Mouse (Mus musculus) liver, embryonic 12.5 days (tissue): ENCODE results near the gene Ints1. TPM values are rescaled to one million over a fixed set of nuclear protein-coding genes. Genes with fewer than 3 reads are reported as not detected.

Experiments used
- ATAC-seq: fragments of 200-750 bp; cut with Nextera tagmentation; 2 replicates; pipeline ENCODE4 v1.8.0; 2017; ENCODE audit warnings: moderate number of reproducible peaks, mild to moderate bottlenecking, moderate library complexity
- H3K27ac ChIP-seq: fragments of 300-500 bp; sonication (generic); 2 replicates; pipeline ENCODE4 v1.5.1; 2016; ENCODE audit warnings: mild to moderate bottlenecking
- H3K27me3 ChIP-seq: fragments of 300-500 bp; sonication (generic); replicated peaks from 2 replicates; pipeline ENCODE4 v1.6.1; 2016; ENCODE audit warnings: mild to moderate bottlenecking, moderate library complexity
- H3K36me3 ChIP-seq: fragments of 300-500 bp; sonication (generic); 2 replicates; pipeline ENCODE4 v1.6.1; 2016; ENCODE audit warnings: mild to moderate bottlenecking, moderate library complexity
- H3K4me1 ChIP-seq: fragments of 300-500 bp; sonication (generic); 2 replicates; pipeline ENCODE4 v1.6.1; 2016
- H3K4me2 ChIP-seq: fragments of 300-500 bp; sonication (generic); 2 replicates; pipeline ENCODE4 v1.6.1; 2016; ENCODE audit warnings: mild to moderate bottlenecking, moderate library complexity
- H3K4me3 ChIP-seq: fragments of 300-500 bp; sonication (generic); 2 replicates; pipeline ENCODE4 v1.5.1; 2016; ENCODE audit warnings: mild to moderate bottlenecking, moderate library complexity
- H3K9ac ChIP-seq: fragments of 300-500 bp; sonication (generic); 2 replicates; pipeline ENCODE4 v1.6.1; 2016; ENCODE audit warnings: mild to moderate bottlenecking, moderate library complexity
- H3K9me3 ChIP-seq: fragments of 300-500 bp; sonication (generic); replicated peaks from 2 replicates; pipeline ENCODE4 v1.6.1; 2016; ENCODE audit warnings: mild to moderate bottlenecking, moderate library complexity
- WGBS: fragments of 180-500 bp; shearing (Covaris S2); methylation state at CpG from one replicate; pipeline ENCODE4 v1.1.7; 2016; ENCODE audit not compliant: insufficient replicate concordance; 5-methylcytosine and 5-hydroxymethylcytosine counted together
- polyA plus RNA-seq: library from polyadenylated mRNA; unstranded; fragments of >200 nt; fragmentation: Nextera tagmentation; extraction: Ambion mirVana; gene quantifications from 2 replicates; pipeline ENCODE4 v1.2.1, GENCODE M21; 2016

The Ints1 gene
- polyA plus RNA-seq, 1 experiment from 2014 or later = 21.8 TPM

GRCm38 (mm10) chr5:139812398-139813125 is 37.1 kb upstream of the Ints1 start:
- peak overlapping the region; percentile 57 for H3K27ac ChIP-seq
- peaks cover 7% of the 10 kb centered on the region for H3K36me3 ChIP-seq
- H3K9me3 ChIP-seq = no peaks in the 10 kb centered on the region; the same call in 1 of the 2 replicates
- peak overlapping the region; percentile 40 for H3K4me2 ChIP-seq
- WGBS = 67% methylated on average over 20 of the region's 20 CpGs
- H3K27me3 ChIP-seq = peaks cover 23% of the 10 kb centered on the region
- ATAC-seq = no peak
- peak overlapping the region; percentile 5; the same call in 1 of the 2 replicates for H3K4me3 ChIP-seq
- peak overlapping the region; percentile 56 for H3K9ac ChIP-seq
- H3K4me1 ChIP-seq = peaks cover 83% of the 10 kb centered on the region

DNA sequence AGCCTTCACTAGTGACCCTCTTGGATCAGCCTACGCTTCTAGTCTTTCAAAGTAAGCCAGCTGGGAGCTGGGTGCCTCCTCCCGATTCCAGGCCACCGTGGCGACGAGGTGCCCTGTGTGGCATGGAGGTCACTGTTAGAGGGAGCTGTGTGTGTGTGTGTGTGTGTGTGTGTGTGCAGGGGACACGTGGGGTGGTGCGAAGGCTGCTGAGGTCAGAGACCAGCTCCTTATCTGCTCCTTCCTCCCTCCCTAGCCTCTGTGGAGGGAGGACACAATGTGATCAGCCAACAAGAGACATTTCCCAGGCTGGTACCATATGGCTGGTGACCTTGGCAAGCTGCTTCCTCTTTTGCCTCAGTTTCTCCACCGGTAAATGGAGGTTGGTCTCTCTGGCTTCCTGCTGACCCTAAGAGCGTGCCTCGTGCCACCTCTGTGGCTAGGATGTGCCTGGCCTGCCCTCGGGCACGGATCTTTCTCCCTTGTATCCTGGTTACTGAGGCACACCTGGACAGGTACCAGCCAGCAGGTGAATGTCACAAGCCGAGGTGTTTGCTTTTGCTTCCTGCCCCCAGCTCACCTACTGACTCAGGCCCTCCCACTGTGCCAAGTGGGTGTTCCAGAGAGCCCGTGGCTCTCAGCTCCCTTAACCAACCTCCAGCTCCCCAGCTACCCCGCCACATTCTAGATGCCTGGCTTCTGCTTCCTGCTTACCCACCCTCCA is 36.4 kb upstream of the Ints1 start:
- peak overlapping the region; percentile 40 for H3K4me2 ChIP-seq
- WGBS = 57% methylated on average over 15 of the region's 15 CpGs
- H3K9me3 ChIP-seq = no peaks in the 10 kb centered on the region; the same call in 1 of the 2 replicates
- peaks cover 80% of the 10 kb centered on the region for H3K4me1 ChIP-seq
- peak; percentile 65 for ATAC-seq
- H3K27me3 ChIP-seq = peaks cover 23% of the 10 kb centered on the region
- H3K27ac ChIP-seq = peak overlapping the region; percentile 57
- H3K4me3 ChIP-seq = no peak overlapping the region
- peaks cover 13% of the 10 kb centered on the region for H3K36me3 ChIP-seq
- H3K9ac ChIP-seq = peak overlapping the region; percentile 56

DNA sequence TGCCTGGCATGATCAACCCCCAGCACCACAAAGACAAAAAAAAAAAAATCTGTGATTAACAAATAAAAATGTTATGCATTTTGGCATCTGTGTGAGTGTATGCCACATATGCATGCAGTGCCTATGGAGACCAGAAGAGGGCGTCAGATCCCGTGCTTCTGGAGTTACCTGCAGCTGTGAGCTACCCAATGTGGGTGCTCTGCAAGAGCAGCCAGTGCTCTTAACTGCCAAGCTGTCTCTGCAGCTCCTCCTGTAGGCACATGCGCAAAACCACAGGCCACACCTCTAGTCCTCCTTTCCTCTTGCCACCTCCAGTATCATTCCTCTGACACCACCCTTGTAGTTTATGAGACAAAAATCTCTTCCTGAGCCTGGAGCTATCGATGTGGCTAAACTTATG is 33.9 kb upstream of the Ints1 start:
- H3K27ac ChIP-seq = peak overlapping the region; percentile 73; the same call in 1 of the 2 replicates
- ATAC-seq = no peak
- no peaks in the 10 kb centered on the region; the same call in 1 of the 2 replicates for H3K9me3 ChIP-seq
- H3K4me1 ChIP-seq = peaks cover 80% of the 10 kb centered on the region
- H3K9ac ChIP-seq = no peak overlapping the region
- H3K4me2 ChIP-seq = no peak overlapping the region
- peaks cover 20% of the 10 kb centered on the region for H3K27me3 ChIP-seq
- no peak overlapping the region for H3K4me3 ChIP-seq
- peaks cover 21% of the 10 kb centered on the region for H3K36me3 ChIP-seq
- WGBS = 39% methylated on average over 4 of the region's 4 CpGs

- Histone ChIP-seq H3K4me2 (peak overlapping the region; percentile 69), H3K27ac (peak overlapping the region; percentile 100), H3K27me3 (no peaks in the 10 kb centered on the region), H3K4me3 (no peak overlapping the region), H3K9ac (peak overlapping the region; percentile 70), H3K9me3 (no peaks in the 10 kb centered on the region; the same call in 1 of the 2 replicates), H3K36me3 (peaks cover 41% of the 10 kb centered on the region), H3K4me1 (peaks cover 79% of the 10 kb centered on the region)
- 74% methylated on average over 8 of the region's 8 CpGs for WGBS
- ATAC-seq = peak; percentile 24
Measured at GRCm38 (mm10) chr5:139805924-139806323, 30.4 kb upstream of the Ints1 start.

GRCm38 (mm10) chr5:139804573-139805111 is 29.2 kb upstream of the Ints1 start:
- ATAC-seq = peak; percentile 44
- no peaks in the 10 kb centered on the region for H3K27me3 ChIP-seq
- peak overlapping the region; percentile 20; the same call in 1 of the 2 replicates for H3K4me3 ChIP-seq
- H3K27ac ChIP-seq = peak overlapping the region; percentile 100
- H3K4me2 ChIP-seq = peak overlapping the region; percentile 69
- H3K36me3 ChIP-seq = peaks cover 54% of the 10 kb centered on the region
- H3K4me1 ChIP-seq = peaks cover 74% of the 10 kb centered on the region
- 23% methylated on average over 11 of the region's 11 CpGs for WGBS
- H3K9me3 ChIP-seq = no peaks in the 10 kb centered on the region; the same call in 1 of the 2 replicates
- peak overlapping the region; percentile 70 for H3K9ac ChIP-seq

DNA sequence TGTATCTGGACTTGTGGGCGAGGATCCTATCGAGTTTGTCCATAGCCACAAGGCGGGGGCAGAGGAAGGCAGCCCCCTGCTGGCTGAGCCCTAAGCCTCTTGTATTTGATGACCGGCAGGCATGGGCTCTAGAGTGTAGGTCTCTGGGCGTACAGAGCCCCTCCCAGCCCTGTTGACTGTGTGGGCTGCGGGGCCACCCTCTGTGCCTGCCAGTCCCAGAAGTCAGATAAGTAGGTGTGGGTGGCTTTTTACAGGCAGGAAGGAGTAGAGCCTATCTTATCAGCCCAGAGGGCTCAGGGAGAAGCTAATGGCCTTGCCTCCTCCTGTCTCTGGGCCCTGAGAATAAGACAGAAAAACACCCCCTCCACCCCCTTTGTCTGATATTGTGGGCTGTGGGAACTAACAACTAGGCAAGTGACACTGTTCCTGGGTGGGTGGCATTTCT is 28.7 kb upstream of the Ints1 start:
- H3K4me2 ChIP-seq = peak overlapping the region; percentile 69
- H3K27me3 ChIP-seq = no peaks in the 10 kb centered on the region
- H3K36me3 ChIP-seq = peaks cover 59% of the 10 kb centered on the region
- H3K4me1 ChIP-seq = peaks cover 72% of the 10 kb centered on the region
- ATAC-seq = peak; percentile 96
- peak overlapping the region; percentile 36 for H3K4me3 ChIP-seq
- H3K27ac ChIP-seq = peak overlapping the region; percentile 100
- H3K9ac ChIP-seq = peak overlapping the region; percentile 70
- WGBS = 5% methylated on average over 6 of the region's 6 CpGs
- H3K9me3 ChIP-seq = no peaks in the 10 kb centered on the region; the same call in 1 of the 2 replicates

DNA sequence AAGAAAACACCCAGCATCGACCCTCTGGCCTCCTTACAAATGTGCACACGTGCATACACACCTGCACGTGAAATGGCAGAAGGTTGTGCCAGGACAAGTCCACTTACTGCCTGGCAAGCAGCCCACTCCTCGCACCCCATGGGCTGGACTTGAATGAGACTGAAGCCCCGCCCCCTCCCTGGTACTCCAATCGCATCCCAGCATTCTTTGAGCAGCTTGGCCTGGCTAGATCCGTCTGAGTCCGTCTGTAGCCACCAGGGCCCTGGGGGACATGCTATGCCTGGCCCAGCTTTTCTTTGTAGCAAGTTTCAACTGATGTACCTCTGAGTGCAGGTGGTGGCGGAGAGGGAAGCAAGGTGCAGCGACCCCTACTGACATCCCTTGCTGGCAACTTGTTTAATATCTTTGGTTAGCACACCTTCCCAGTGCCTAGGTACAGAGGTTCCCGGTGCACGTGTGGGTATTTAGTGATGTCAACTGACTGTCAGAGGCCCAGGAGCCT is 28.2 kb upstream of the Ints1 start:
- H3K27me3 ChIP-seq = no peaks in the 10 kb centered on the region
- H3K9ac ChIP-seq = peak overlapping the region; percentile 70
- peak overlapping the region; percentile 100 for H3K27ac ChIP-seq
- ATAC-seq = peak; percentile 50
- peak overlapping the region; percentile 69 for H3K4me2 ChIP-seq
- 9% methylated on average over 12 of the region's 12 CpGs for WGBS
- peaks cover 64% of the 10 kb centered on the region for H3K36me3 ChIP-seq
- no peaks in the 10 kb centered on the region; the same call in 1 of the 2 replicates for H3K9me3 ChIP-seq
- peaks cover 74% of the 10 kb centered on the region for H3K4me1 ChIP-seq
- peak overlapping the region; percentile 36 for H3K4me3 ChIP-seq

- Histone ChIP-seq H3K4me3 (peak overlapping the region; percentile 36), H3K27ac (peak overlapping the region; percentile 100), H3K9me3 (no peaks in the 10 kb centered on the region; the same call in 1 of the 2 replicates), H3K9ac (peak overlapping the region; percentile 70), H3K4me1 (peaks cover 75% of the 10 kb centered on the region), H3K36me3 (peaks cover 67% of the 10 kb centered on the region), H3K27me3 (no peaks in the 10 kb centered on the region), H3K4me2 (peak overlapping the region; percentile 69)
- 63% methylated on average over 8 of the region's 8 CpGs for WGBS
- peak; percentile 30; the same call in 1 of the 2 replicates for ATAC-seq
Measured at GRCm38 (mm10) chr5:139803165-139803564, 27.7 kb upstream of the Ints1 start.

GRCm38 (mm10) chr5:139801880-139802279 is 26.4 kb upstream of the Ints1 start:
- Histone ChIP-seq H3K4me2 (no peak overlapping the region), H3K27ac (peak overlapping the region; percentile 100), H3K9me3 (no peaks in the 10 kb centered on the region), H3K27me3 (no peaks in the 10 kb centered on the region), H3K4me1 (peaks cover 85% of the 10 kb centered on the region), H3K9ac (peak overlapping the region; percentile 70; the same call in 1 of the 2 replicates), H3K4me3 (no peak overlapping the region), H3K36me3 (peaks cover 68% of the 10 kb centered on the region)
- 90% methylated on average over 10 of the region's 10 CpGs for WGBS
- no peak for ATAC-seq

GRCm38 (mm10) chr5:139801231-139801630 is 25.8 kb upstream of the Ints1 start:
- Histone ChIP-seq H3K9me3 (no peaks in the 10 kb centered on the region), H3K9ac (no peak overlapping the region), H3K4me1 (peaks cover 85% of the 10 kb centered on the region), H3K36me3 (peaks cover 68% of the 10 kb centered on the region), H3K27me3 (no peaks in the 10 kb centered on the region), H3K27ac (peak overlapping the region; percentile 100), H3K4me3 (no peak overlapping the region), H3K4me2 (no peak overlapping the region)
- ATAC-seq = no peak
- WGBS = 92% methylated on average over 8 of the region's 8 CpGs

DNA sequence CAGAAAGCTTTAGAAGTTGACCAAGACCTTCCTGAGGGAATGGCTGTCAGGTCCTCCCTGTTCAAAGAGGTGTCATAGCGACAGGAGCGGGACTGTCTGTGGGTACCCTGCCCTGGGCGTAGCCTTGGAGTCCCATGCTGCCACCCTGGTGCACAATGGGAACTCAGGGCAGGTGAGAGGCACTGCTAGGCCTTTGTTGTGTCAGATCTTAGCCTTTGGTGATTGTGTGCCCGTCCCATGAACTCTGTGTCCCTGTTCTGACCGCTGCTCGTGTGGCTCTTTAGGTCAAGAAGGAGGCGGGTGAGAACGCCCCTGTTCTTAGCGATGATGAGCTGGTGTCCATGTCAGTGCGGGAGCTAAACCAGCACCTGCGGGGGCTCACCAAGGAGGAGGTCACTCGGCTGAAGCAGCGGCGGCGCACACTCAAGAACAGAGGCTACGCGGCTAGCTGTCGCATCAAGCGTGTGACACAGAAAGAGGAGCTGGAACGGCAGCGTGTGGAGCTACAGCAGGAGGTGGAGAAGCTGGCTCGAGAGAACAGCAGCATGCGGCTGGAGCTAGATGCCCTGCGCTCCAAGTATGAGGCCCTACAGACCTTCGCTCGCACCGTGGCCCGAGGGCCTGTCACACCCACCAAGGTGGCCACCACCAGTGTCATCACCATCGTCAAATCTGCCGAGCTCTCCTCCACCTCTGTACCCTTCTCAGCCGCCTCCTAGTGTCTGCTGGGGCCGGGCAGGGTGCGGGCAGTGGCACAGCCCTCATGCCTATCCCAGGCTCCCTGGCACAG is 24.5 kb upstream of the Ints1 start:
- H3K27ac ChIP-seq = peak overlapping the region; percentile 100
- no peaks in the 10 kb centered on the region for H3K27me3 ChIP-seq
- no peak for ATAC-seq
- H3K4me3 ChIP-seq = no peak overlapping the region
- no peak overlapping the region for H3K9ac ChIP-seq
- H3K4me2 ChIP-seq = no peak overlapping the region
- H3K36me3 ChIP-seq = peaks cover 79% of the 10 kb centered on the region
- H3K4me1 ChIP-seq = peaks cover 85% of the 10 kb centered on the region
- WGBS = 91% methylated on average over 33 of the region's 33 CpGs
- H3K9me3 ChIP-seq = no peaks in the 10 kb centered on the region
